Mouse (Mus musculus): ENCODE measurements around the gene Slc29a1. TPM values are rescaled to one million over a fixed set of nuclear protein-coding genes. Genes with fewer than 3 reads are reported as not detected.

Gene Slc29a1
- polyA plus RNA-seq, 1 experiment from 2014 or later = 42.8 TPM

GRCm38 (mm10) chr17:45594881-45595735 lies 4.3 kb downstream of the Slc29a1 start:
- Histone ChIP-seq H3K9me3 (replicated peaks) (no peaks in the 10 kb centered on the region), H3K27ac (replicated peaks) (peak overlapping the region; percentile 35; the same call in 1 of the 2 replicates), H3K9ac (replicated peaks) (peak overlapping the region; percentile 64), H3K4me2 (peak overlapping the region; percentile 97), H3K4me1 (peaks cover 63% of the 10 kb centered on the region), H3K4me3 (replicated peaks) (peak overlapping the region; percentile 51), H3K36me3 (no peaks in the 10 kb centered on the region), H3K27me3 (replicated peaks) (peaks cover 11% of the 10 kb centered on the region; the same call in 1 of the 2 replicates)
- ATAC-seq (ENCODE audit: low FRiP score) = peak; percentile 82
- under 1% methylated on average over 58 of the region's 58 CpGs for WGBS

DNA sequence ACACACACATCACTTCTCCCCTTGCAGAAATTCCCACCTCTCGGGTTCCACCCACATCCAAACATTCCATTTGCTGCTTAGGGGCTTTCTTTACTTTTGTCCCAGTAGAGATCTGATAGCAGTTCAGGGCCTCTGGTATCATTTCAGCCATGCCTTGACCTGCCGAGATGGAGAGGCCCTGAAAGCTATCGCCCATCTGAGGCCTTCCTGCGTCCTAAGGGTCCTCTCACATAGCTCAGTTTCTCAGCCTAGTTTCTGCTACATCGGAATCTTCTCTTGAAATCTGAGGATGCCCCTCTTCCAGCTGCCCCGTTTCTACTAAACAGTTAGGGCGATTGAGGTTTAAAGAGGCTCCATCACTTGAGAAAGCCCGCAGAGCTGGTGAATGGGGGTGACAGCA lies 5.2 kb downstream of the Slc29a1 start:
- 53% methylated on average over 8 of the region's 8 CpGs for WGBS
- no peak for ATAC-seq (ENCODE audit: low FRiP score)
- Histone ChIP-seq H3K36me3 (no peaks in the 10 kb centered on the region), H3K4me1 (peaks cover 59% of the 10 kb centered on the region), H3K27me3 (replicated peaks) (peaks cover 4% of the 10 kb centered on the region; the same call in 1 of the 2 replicates), H3K4me3 (replicated peaks) (peak overlapping the region; percentile 51; the same call in 1 of the 2 replicates), H3K27ac (replicated peaks) (no peak overlapping the region), H3K4me2 (peak overlapping the region; percentile 97), H3K9me3 (replicated peaks) (no peaks in the 10 kb centered on the region), H3K9ac (replicated peaks) (0 out of 2 replicates have a peak overlapping the region, but pooled peaks have one; percentile 23)

GRCm38 (mm10) chr17:45593479-45593878 lies 5.9 kb downstream of the Slc29a1 start:
- Histone ChIP-seq H3K4me1 (peaks cover 57% of the 10 kb centered on the region), H3K9me3 (replicated peaks) (no peaks in the 10 kb centered on the region), H3K9ac (replicated peaks) (0 out of 2 replicates have a peak overlapping the region, but pooled peaks have one; percentile 10), H3K4me3 (replicated peaks) (no peak overlapping the region), H3K27me3 (replicated peaks) (peaks cover 4% of the 10 kb centered on the region; the same call in 1 of the 2 replicates), H3K27ac (replicated peaks) (no peak overlapping the region), H3K4me2 (peak overlapping the region; percentile 97), H3K36me3 (no peaks in the 10 kb centered on the region)
- 36% methylated on average over 8 of the region's 8 CpGs for WGBS
- no peak for ATAC-seq (ENCODE audit: low FRiP score)

GRCm38 (mm10) chr17:45592606-45593431 lies 6.6 kb downstream of the Slc29a1 start:
- H3K4me3 ChIP-seq (replicated peaks) = no peak overlapping the region
- ATAC-seq (ENCODE audit: low FRiP score) = no peak
- peaks cover 57% of the 10 kb centered on the region for H3K4me1 ChIP-seq

DNA sequence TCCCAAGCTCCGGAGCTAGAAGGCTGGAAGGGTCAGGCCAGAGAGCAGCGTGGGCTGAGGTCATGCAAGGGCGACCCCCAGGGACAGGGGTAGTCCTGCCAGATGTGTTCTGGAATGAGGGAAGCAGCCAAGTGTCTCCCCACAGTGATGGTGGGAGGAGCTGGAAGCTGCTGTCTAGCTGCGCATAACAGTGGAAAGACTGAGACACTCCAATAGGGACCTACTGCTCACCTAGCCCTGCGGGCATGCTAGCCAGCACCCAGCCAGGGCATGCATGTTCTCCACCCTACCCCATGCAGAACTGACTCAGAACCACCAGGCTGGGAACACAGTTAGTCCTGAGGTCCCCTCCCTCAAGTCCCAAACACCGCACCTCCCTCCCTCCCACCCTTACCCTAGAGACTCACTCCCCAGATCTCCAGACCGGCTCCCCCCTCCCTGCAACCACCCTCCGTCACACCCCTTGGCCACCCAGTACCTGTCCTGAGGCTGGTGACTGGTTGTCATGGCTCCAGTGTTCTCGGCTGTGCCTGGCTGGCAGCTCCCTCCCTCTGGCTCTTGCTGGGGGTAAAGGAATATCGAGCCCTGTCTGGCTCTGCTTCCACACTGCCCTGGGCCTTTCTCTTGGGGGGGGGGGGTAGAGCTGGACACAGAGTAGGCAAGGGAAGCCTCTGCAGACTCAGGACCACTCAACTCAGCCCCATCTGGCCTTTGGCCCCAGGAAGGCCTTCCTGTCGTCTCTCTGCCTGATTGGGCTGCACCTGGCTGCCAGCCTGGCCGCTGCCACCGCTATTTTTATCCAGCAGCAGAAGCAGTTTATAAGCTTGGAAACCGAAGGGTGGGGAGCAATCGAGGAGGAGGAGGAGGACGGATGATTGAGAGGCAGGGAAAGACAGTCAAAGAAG lies 7.5 kb downstream of the Slc29a1 start:
- Histone ChIP-seq H3K9ac (replicated peaks) (peak overlapping the region; percentile 7; the same call in 1 of the 2 replicates), H3K4me3 (replicated peaks) (no peak overlapping the region), H3K4me1 (peaks cover 54% of the 10 kb centered on the region), H3K4me2 (peak overlapping the region; percentile 35), H3K9me3 (replicated peaks) (no peaks in the 10 kb centered on the region), H3K27ac (replicated peaks) (no peak overlapping the region), H3K27me3 (replicated peaks) (peaks cover 4% of the 10 kb centered on the region; the same call in 1 of the 2 replicates), H3K36me3 (no peaks in the 10 kb centered on the region)
- WGBS = 50% methylated on average over 16 of the region's 16 CpGs
- ATAC-seq (ENCODE audit: low FRiP score) = no peak

More at GRCm38 (mm10) chr17:45592606-45593431, 6.6 kb downstream of the Slc29a1 start:
- H3K9ac ChIP-seq (replicated peaks) = 0 out of 2 replicates have a peak overlapping the region, but pooled peaks have one; percentile 7
- peak overlapping the region; percentile 38; the same call in 1 of the 2 replicates for H3K27ac ChIP-seq (replicated peaks)
- H3K27me3 ChIP-seq (replicated peaks) = peaks cover 4% of the 10 kb centered on the region; the same call in 1 of the 2 replicates
- no peaks in the 10 kb centered on the region for H3K9me3 ChIP-seq (replicated peaks)
- 63% methylated on average over 8 of the region's 8 CpGs for WGBS
- H3K36me3 ChIP-seq = no peaks in the 10 kb centered on the region
- H3K4me2 ChIP-seq = peak overlapping the region; percentile 97

DNA sequence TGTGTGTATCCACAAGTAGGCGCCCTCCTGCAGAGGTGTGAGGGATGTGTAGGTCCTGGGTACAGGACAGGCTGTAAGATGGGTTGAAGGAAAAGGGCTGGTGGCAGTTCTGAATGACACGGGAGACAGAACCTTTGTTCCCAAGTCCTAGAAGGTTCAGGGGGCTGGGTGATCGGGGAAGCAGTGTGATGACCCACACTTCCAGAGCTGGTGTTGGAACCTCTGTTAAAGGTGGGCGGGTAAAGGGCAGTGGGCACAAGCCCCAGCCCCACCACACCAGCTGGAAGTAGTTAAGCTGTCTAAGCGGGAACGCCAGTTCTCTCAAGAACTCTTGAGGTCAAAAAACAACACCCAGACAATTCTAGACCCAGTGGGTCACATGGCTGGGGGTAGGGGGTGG lies 9.0 kb downstream of the Slc29a1 start:
- Histone ChIP-seq H3K27me3 (replicated peaks) (peaks cover 4% of the 10 kb centered on the region; the same call in 1 of the 2 replicates), H3K36me3 (0 out of 2 replicates have a peak, but pooled peaks cover 4% of the 10 kb centered on the region), H3K9ac (replicated peaks) (no peak overlapping the region), H3K27ac (replicated peaks) (no peak overlapping the region), H3K4me1 (peaks cover 41% of the 10 kb centered on the region), H3K4me3 (replicated peaks) (no peak overlapping the region), H3K9me3 (replicated peaks) (no peaks in the 10 kb centered on the region), H3K4me2 (no peak overlapping the region)
- 87% methylated on average over 6 of the region's 6 CpGs for WGBS
- ATAC-seq (ENCODE audit: low FRiP score) = no peak

GRCm38 (mm10) chr17:45589844-45590243 lies 9.6 kb downstream of the Slc29a1 start:
- Histone ChIP-seq H3K27ac (replicated peaks) (no peak overlapping the region), H3K36me3 (0 out of 2 replicates have a peak, but pooled peaks cover 4% of the 10 kb centered on the region), H3K9me3 (replicated peaks) (no peaks in the 10 kb centered on the region), H3K9ac (replicated peaks) (no peak overlapping the region), H3K27me3 (replicated peaks) (peaks cover 4% of the 10 kb centered on the region; the same call in 1 of the 2 replicates), H3K4me3 (replicated peaks) (no peak overlapping the region), H3K4me2 (no peak overlapping the region), H3K4me1 (peaks cover 40% of the 10 kb centered on the region)
- WGBS = 94% methylated on average over 8 of the region's 8 CpGs
- ATAC-seq (ENCODE audit: low FRiP score) = no peak

GRCm38 (mm10) chr17:45589236-45589635 lies 10.2 kb downstream of the Slc29a1 start:
- Histone ChIP-seq H3K4me2 (no peak overlapping the region), H3K9ac (replicated peaks) (no peak overlapping the region), H3K4me3 (replicated peaks) (no peak overlapping the region), H3K9me3 (replicated peaks) (no peaks in the 10 kb centered on the region), H3K27me3 (replicated peaks) (peaks cover 4% of the 10 kb centered on the region; the same call in 1 of the 2 replicates), H3K4me1 (peaks cover 40% of the 10 kb centered on the region), H3K36me3 (0 out of 2 replicates have a peak, but pooled peaks cover 4% of the 10 kb centered on the region), H3K27ac (replicated peaks) (no peak overlapping the region)
- whole genome bisulfite sequencing = 99% methylated on average over 7 of the region's 7 CpGs
- no peak for ATAC-seq (ENCODE audit: low FRiP score)

DNA sequence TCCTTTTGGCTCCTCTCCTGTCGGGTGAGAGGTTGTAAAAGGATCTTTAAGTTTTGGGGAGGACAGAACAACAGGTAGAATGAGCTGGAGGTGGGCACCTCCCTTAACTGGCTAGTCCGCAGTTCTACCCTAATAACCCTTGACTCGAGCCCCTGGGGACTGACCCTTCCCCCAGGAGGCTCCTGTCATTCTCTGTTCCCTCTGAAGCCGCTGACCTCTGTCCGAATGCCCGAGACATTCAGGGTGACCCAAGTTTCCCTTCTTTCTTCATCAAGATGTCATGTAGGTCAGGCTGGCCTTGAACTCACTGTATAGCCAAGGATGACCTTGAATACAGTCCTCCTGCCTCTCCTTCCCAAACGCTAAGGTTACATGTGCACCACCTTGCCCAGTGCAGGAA lies 11.0 kb downstream of the Slc29a1 start:
- Histone ChIP-seq H3K36me3 (0 out of 2 replicates have a peak, but pooled peaks cover 4% of the 10 kb centered on the region), H3K4me3 (replicated peaks) (no peak overlapping the region), H3K4me1 (peaks cover 33% of the 10 kb centered on the region), H3K27ac (replicated peaks) (no peak overlapping the region), H3K9ac (replicated peaks) (no peak overlapping the region), H3K4me2 (no peak overlapping the region), H3K27me3 (replicated peaks) (no peaks in the 10 kb centered on the region; the same call in 1 of the 2 replicates), H3K9me3 (replicated peaks) (no peaks in the 10 kb centered on the region)
- WGBS = 92% methylated on average over 7 of the region's 7 CpGs
- ATAC-seq (ENCODE audit: low FRiP score) = no peak

DNA sequence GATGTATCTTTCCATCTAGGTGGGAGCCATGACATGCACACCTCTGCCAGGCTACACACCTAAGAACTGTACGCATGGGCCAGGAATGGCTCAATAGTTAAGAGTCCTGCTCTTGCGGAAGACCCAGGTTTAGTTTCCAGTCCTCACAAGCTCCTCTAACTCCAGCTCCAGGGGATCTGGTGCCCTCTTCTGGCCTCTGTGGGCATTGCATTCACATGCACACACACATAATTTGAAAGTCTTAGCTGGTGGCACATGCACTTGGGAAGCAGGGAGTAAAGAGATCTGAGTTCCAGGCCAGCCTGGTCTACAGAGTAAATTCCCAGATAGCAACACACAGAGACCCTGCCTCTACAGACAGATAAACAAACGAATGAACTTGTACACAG lies 13.0 kb downstream of the Slc29a1 start:
- H3K27ac ChIP-seq (replicated peaks) = no peak overlapping the region
- no peak for ATAC-seq (ENCODE audit: low FRiP score)
- over 99% methylated on average over 3 of the region's 3 CpGs for WGBS
- no peaks in the 10 kb centered on the region for H3K27me3 ChIP-seq (replicated peaks)
- H3K36me3 ChIP-seq = 0 out of 2 replicates have a peak, but pooled peaks cover 4% of the 10 kb centered on the region
- peaks cover 18% of the 10 kb centered on the region for H3K4me1 ChIP-seq
- H3K4me2 ChIP-seq = no peak overlapping the region
- H3K9me3 ChIP-seq (replicated peaks) = no peaks in the 10 kb centered on the region
- H3K9ac ChIP-seq (replicated peaks) = no peak overlapping the region
- H3K4me3 ChIP-seq (replicated peaks) = no peak overlapping the region
